Mouse (Mus musculus): ENCODE data around the gene Sowahd.
A peak's percentile ranks its signal among the peaks of the same experiment; 100 is the strongest.
"Not testable (repeated sequence)": the region's sequence is repeated elsewhere in the genome, so short reads cannot be mapped to it uniquely, and the experiment has no call there.

Sowahd gene

DNA sequence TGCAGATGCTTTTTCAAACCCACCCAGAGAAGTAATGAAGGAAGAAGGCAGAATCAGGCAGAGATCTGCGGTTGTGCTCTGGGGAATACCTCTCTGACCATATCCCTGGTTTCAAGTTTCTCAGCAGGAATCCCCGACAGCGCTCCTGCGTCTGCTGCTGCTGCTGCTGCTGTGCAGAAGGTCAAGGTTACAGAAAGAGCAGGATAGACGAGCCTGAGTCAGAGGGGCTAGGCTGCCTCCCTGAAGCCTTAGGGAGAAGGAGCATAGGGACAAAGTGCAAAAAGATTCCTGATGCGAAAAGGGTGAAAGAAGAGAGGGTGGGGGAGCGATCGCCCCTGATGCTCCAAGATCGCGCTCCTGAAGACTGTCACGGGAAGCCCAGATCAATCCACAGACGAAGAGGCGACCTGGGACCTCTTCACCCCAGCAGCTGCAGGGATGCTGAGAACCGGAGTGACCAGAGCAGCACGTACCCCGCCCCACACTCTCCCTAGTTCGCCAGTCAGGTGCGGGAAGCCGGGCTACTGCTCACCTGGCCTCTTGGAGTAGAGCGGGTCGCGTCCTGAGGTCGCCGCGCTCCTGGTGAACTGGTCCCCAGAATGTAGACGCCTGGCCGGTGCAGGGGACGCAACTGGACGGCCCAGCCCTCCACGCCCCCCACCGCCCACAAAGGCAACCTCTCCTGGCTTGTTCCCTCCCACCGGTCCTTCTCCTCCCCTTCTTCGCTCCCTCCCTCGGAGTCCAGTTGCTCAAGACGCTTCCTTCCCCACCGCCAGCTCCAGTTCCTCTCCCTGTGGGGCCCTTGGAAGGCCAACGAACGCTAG, at the start of gene Sowahd:
Gene Sowahd (plus strand): TSS at position 780 of the 824 bp plus-strand sequence.
- no peak for DNase-seq

DNA sequence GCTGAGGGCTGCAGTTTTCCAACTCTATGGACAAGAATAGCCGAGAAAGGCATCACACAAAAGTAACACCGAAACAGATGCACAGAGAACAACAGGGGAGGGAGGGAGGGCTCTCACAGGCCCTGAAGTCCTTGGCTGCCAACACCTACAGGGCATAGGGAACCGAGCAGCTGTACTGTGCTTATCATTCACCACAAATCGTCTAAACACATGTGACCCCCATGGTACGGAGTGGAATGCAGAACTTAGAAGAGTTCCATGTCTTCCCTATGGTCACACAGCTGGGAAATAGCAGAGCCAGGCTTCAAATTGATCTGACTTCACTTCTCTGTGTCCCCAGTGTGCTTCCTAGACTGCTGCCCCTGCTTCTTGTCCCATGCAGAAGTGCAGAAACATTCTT, 34.8 kb upstream of the Sowahd start:
- no peak for DNase-seq

DNA sequence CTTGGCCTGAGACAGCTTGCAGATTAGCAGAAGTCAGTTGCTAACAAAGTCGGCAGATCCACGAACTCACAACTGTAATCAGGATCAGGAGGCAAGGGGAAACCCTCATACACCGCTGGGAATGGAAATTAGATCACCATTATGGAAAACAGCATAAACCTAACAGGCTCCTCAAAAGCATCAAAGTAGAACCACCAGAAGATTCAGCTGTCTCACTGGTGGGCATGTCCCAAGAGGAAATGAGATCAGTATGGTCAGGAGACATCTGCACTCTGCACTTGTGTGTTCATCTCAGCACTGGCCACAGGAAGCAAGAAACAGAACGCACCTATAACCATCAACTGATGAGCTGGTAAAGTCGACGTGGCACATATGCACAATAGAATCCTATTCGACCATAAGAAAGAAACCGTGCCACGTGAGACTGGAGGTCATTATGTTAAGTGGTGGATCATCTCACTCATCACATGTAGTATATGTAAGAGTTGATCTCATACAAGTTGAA, 30.4 kb upstream of the Sowahd start:
- no peak for DNase-seq

DNA sequence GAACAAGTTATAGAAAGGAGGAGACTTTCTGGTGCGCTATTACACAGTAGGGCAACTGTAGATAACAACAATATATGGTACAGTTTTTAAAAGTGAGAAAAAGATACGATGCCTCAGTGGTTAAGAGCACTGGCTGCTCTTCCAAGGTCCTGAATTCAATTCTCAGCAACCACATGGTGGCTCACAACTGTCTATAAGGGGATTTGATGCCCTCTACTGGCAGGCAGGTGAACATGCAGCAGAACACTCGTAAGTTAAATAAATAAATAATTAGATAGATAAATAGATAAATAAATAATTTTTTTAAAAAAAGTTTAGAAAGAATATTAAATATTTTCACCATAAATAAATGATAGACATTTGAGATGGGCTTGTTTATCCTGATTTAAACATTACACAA, 29.6 kb upstream of the Sowahd start:
- DNase-seq: no peak

DNA sequence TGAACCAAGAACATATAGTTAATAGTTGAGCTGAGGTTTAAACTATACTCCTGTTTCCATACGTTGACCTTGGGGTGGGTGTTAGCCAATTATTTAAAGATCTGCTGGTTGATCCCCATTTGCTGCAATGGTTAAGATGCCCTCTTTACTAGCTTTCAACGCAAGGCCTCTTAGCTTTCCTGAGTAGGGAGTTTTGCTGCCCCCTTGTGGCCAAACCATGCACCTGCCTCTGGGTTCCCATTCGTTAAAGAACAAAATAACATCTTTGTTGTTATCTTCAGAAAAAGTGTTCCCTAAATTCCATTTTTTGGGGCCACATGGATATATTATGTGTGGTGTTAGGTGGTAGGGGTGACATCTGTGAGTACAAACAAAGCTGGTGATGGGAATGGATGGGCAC, 26.0 kb upstream of the Sowahd start:
- peak; percentile 59 for DNase-seq

DNA sequence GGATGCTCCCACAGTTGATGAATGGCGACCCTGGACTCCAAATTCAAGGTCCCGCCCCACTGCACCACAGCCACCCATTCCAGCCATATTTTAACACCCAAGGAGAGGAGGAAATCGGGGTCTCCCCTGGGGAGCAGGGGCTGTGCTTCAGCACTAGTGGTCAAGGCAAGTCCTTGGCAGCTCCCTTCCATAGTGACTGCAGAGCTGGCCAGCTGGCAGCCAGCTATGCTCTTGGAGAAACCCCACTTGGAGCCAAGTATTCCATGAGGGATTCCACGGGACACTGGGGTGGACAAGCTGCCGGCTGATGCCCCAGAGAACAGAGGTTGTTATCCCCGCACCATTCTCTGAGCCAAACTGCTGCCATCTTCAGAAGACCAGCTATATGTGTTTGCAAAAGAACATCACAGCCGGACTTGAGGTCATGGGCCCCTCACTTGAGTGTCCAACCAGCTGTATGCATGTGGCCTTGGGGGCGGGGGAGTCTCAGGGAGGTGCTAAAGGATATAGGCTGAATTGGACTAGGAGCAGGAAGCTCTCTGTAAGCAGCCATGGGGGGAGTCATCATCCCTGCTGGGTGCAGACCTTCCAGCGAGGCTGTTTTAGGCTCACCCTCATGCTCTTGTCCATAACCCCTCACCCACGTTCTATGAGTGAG, 24.9 kb upstream of the Sowahd start:
- DNase-seq: no peak

DNA sequence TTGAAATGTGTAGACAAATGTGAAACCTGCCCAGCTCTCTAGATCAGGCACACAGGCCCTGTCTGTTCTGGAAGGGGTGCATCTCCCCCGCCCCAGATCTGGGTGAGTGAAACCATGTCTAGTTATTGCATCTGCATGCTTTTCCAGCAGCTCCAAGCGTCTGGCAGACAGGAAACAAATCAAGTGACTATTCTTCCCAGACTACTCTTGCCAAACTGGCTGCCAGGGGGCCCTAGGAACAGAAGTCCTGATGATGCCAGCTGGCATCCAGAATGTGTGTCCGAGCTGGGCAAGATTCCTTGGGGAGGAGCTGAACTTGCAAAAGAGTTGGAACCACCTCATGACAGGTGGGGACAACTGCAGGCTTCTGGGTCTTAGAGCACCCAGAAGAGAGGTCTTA, 20.3 kb upstream of the Sowahd start:
- no peak for DNase-seq

DNA sequence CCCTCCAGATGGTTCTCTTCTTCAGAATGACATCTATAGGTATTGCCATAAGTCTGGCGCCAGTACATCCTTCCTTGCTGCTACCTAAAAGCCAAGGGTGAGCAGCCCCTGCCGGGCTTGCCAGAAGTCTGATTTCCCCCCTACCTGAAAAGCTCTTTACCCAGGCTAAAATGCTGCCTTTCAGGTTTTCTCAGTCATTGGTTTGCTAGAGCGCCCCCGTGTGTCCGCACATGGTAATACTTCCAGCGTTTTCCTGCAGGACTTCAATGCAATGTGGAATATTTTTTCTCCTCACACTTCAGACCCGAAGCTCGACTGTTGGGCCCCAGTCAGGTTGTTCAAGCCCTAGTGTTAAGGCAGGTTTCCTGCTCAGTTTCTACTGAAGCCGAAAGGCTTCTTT, 5.9 kb upstream of the Sowahd start:
- peak; percentile 63 for DNase-seq

DNA sequence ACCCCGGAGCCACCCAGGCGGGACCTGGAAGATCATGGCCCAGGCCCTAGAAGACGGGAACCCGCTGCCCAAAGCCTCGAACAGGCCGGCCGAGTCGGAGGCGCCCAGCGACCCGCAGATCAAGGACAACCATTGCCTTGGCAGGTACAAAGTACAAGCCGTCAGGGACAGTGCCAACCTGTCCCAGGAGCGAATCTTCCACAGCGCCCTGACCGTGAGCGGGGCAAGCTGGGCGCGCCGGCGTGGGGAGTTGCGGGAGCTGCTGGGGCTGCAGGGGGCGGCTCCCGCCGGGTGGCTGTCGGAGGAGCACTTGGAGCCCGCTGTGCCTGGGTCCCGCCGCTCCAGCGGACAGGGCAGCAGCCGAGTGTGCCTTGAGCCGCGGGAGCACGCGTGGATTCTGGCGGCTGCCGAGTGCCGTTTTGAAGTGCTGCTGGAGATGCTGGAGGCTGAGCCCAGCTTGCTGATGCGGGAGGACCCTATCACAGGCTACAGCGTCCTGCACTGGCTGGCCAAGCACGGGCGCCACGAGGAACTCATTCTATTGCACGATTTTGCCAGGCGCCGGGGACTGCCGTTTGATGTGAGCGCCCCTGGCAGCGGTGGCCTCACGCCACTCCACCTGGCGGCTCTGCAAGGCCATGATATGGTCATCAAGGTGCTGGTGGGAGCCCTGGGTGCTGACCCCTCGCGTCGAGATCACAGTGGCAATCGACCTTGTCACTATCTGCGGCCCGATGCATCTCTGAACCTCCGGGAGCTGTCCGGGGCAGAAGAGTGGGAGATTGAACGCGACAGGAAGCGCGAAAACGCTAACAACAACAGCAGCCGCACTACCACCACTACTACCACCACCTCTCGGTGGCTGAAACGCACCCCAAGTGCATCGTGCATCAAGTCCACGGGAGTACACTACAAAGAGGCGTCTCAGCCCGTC, 512 bp downstream of the Sowahd start:
- DNase-seq: peak; percentile 15

DNA sequence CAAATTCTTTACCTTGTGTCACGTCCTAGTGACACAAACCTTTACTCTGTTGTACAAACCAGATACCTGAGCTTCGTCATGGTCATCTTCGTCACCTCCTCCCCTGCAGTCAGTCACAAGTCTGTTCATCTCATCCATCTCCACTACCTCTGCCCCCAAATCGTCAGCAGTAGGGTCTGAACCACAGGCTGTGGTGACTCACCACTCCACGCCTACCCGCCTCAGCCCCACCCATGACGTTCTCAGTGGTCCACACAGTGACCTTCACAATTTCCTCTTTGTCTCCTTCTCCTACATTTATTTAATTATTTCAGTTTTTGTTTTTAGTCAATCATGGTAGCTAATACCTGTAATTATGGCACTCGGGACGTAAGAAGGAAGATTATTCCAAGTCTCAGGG, 15.3 kb downstream of the Sowahd start:
- DNase-seq: no peak

DNA sequence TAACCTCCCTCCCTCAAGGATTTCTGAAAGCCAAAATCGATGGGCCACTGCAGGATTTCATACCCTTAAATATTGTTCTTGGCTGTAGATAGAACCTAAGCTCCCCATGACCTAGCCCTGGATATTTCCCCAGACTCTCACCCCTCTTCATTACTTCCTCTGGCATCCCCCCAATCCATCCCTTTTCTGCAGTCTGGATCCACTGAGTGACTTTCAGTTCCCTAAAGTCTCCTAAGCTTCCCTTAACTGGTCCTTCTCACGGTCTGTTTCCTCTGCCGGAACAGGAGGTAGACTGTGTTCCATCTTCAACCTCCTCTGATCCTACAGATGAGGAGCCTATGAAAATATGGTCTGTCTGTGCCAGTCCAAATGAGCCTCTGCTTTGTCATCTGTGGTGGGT, 18.7 kb downstream of the Sowahd start:
- no peak for DNase-seq

DNA sequence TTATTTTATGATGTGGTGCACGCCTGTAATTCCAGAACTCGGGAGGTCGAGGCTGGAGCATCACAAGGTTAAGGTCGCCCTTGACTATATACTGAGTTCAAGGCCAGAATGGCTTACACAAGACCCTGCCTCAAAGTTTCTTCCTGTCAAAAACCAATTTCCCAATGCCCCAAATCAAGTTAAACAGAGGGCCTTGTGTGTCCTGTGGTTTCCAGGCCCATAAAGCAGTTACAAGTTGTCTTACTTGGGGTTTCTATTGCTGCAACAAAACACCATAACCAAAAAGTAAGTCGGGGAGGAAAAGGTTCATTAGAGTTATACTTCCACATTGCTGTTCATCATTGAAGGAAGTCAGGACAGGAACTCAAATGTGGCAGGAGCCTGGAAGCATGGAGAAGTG, 20.1 kb downstream of the Sowahd start:
- no peak for DNase-seq

DNA sequence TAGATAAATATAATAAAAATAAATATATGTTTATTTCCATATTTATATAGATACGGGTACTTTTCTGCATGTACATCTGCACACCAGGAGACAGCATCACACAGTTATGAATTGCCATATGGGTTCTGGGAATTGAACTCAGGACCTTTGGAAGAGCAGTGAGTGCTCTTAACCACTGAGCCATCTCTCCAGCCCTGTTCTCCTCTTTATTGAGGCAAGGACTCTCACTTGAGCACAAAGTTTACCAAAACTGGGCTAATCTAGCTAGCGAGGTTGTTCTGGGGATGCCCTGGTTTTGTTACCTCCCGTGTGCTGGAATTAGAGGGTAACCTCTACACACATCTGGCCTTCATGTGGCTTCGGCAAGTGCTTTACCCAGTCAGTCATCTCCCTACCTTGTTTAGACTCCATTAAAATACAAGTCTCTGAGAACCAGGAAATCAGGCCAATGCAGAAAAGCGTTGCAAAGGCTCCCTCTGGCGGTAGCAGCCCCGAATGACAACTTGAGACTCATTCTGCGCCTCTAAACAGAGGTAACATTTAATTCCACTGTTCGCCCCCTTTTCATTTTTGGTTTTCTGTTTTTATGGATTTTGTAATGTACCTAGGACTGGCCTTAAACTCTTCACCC, 25.7 kb downstream of the Sowahd start:
- peak; percentile 74 for DNase-seq

DNA sequence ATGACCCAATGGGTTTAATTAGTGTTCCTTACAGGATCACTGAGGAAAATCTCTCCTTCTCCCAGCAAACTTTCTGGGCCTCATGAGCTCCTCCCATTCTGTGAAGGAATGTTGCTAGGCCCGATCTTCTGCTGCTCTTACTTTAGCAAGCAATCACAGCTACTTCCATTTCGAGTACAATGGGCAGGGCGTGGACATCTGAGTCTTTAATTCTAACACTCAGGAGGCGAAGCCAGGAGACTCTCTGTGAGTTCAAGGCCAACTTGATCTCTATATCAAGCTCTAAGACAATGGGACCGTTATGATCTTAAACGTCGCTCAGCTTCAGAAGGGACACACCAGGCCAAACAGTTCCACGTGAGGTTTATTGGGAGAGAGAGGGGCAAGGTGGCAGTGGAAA, 28.0 kb downstream of the Sowahd start:
- no peak for DNase-seq

DNA sequence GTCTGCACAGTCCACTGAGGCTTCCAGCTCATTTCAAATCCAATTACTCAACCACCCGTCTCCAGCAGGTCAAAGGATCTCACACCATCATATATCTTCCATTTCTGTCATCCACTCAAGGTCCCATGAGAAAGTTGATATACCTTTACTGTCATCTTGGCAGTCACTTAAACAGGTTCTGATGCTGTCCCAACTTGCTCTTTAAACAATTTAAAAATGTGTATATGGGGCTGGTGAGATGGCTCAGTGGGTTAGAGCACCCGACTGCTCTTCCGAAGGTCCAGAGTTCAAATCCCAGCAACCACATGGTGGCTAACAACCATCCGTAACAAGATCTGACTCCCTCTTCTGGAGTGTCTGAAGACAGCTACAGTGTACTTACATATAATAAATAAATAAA, 31.7 kb downstream of the Sowahd start:
- DNase-seq: not testable (repeated sequence)

DNA sequence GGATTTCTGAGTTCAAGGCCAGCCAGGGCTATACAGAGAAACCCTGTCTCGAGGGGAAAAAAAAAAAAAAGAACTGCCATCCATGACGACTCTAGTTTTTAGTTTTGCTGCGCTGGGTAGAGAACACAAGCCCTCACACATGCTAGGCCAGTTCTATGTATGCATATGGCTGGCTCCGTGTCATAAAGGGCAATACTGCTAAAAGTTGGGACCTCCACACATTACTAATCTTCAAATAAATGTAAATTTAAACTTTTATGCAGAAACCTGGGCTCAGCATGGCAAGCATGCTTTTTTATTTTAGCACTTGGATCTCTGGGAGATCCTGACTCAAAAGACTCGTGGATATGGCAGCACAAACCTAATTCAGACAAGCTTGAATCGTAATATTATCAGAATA, 32.5 kb downstream of the Sowahd start:
- DNase-seq: no peak

DNA sequence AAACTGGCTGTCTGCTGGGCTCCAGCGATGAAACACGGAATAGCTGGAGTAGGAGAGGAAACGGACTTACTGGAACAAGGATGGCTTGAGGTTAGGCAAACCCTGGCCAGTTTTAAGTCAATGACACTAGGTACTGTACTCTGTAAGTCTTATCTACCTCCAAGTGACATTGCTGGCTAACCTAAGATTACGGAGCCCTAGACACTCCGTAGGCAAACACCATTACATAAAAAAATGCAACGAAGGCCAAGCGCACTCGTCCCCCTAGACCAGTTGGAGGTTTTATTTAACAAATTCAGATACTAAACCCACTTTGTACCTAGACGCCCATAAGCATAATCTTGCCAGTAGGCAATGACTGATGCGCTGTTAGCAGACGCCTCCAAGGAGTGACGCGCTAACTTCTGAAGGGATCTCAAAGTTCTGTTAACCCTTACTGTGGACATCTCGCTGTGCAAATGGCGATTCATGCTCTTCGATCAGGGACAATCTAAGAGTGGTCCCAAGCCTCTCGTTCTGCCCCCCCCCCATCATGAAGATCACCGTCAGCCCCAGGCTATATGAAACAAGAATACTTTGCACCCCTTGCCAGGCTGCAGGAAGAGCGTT, 35.8 kb downstream of the Sowahd start:
- DNase-seq: peak; percentile 8

DNA sequence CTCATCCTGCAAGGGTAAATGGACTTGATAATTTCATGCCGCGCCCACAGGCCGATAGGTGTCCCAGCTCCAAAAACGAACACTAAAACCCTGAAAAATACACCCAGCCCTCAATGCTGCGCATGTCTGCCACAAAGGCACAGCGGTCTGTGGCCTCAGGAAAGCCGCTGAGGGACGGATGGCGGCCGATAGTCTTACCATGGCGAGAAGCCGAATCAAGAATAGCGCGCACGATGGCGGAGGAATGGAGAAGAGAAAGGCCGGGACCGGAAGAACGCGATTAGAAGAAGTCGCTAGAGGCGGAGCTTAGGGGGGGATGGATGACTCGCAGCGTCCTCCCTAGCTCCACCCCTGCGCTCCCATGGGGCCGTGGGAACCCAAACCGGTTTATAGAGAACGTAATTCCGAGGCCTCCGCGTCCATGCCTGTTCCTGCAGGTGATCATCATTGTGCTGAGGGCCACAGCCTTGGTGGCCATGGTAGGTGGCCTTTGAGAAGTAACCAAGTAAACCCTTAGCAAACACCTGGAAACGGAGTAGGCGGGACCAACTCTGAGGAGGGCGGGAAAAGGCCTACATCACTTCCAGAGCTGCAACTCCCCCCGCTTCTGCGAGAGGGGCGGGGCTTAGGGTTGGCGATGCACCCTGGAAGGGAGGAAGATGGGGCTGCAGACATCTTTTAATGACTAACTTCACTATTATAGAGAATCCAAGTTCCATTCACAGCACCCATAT, 36.4 kb downstream of the Sowahd start, which contains the start of gene Rpl39:
Gene Rpl39 (minus strand): TSS at position 476 of the 734 bp plus-strand sequence.
- DNase-seq: peak; percentile 90

DNA sequence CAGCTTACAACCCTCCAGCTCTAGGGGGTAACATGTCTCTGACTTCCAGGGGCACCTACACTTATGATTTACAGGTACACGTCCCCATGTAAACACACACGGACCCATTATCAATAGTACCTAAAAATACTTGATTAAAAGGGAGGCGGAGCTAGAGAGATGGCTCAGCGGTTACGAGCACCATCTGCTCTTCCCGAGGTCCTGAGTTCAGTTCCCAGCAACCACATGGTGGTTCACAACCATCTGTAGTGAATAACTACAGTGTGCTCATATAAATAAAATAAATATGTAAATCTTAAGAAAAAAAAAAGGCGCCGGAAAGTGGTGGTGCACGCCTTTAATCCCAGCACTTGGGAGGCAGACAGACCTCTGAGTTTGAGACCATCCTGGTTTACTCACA, 37.0 kb downstream of the Sowahd start:
- no peak for DNase-seq

DNA sequence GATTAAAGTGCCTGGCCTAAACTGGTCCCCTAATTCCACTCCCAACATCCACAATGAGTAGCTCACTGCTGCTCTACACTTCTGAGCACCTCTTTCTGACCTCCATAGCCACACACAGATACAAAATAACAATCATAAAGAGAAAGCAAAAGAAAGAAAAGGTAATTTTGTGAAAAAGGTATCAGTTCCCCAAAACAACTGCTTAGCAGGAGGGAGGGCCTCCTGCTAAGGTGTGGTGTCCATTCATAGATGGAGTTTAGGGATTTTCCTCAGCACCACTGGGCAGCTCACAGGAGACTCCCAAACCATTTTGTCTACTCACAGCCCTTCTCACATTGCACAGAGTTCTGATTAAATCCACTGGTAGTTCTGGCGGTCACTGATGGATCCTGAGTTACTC, 40.1 kb downstream of the Sowahd start:
- no peak for DNase-seq

DNA sequence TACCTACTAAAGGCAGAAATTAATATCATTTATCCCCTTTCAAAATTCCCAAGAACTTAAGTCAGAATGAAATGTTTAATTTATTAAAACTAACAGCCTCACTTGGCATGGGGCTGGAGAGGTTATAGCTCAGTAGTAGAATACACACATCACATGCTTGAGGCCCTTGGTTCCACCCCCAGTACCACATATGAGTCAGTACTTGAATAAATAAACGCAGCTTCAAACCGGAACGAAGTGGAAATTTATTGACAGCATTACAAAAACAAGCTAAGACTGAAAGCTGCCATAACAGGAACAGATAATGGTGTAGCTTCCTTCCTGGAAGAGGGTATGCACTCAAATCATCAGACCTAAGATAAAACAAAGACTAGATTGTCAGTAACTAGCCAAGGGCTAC, 42.8 kb downstream of the Sowahd start:
- DNase-seq: no peak

Data from kidney, adult 18-20 months (tissue).